Mouse (Mus musculus): Measurements from ENCODE around the gene Cfb. TPM values are rescaled to one million over a fixed set of nuclear protein-coding genes. Genes with fewer than 3 reads are reported as not detected.
"Not testable (repeated sequence)": the region's sequence is repeated elsewhere in the genome, so short reads cannot be mapped to it uniquely, and the experiment has no call there.

The Cfb gene
- polyA plus RNA-seq, 1 experiment from 2014 or later: 6.7 TPM

GRCm38 (mm10) chr17:34810811-34811210 lies 51.5 kb downstream of the Cfb start:
- not testable (repeated sequence) for H3K4me3 ChIP-seq (ENCODE audit: low read depth, low read length); H3K36me3 ChIP-seq (ENCODE audit: control insufficient read depth, insufficient read depth, low read length); H3K27me3 ChIP-seq (ENCODE audit: control insufficient read depth, insufficient read depth, low read length); H3K9ac ChIP-seq (replicated peaks; ENCODE audit: low read depth, low read length); H3K27ac ChIP-seq (ENCODE audit: low read length); H3K4me1 ChIP-seq (ENCODE audit: control insufficient read depth, insufficient read depth, low read length); H3K4me2 ChIP-seq (replicated peaks; ENCODE audit: low read depth, low read length); ATAC-seq (ENCODE audit: insufficient number of reproducible peaks, insufficient read depth, low FRiP score, low read depth); H3K9me3 ChIP-seq (ENCODE audit: control insufficient read depth, low read depth, low read length)
- WGBS: 74% methylated on average over 8 of the region's 8 CpGs

- H3K9ac ChIP-seq (replicated peaks; ENCODE audit: low read depth, low read length); H3K27ac ChIP-seq (ENCODE audit: low read length); H3K4me1 ChIP-seq (ENCODE audit: control insufficient read depth, insufficient read depth, low read length); ATAC-seq (ENCODE audit: insufficient number of reproducible peaks, insufficient read depth, low FRiP score, low read depth); H3K27me3 ChIP-seq (ENCODE audit: control insufficient read depth, insufficient read depth, low read length); H3K9me3 ChIP-seq (ENCODE audit: control insufficient read depth, low read depth, low read length); H3K4me3 ChIP-seq (ENCODE audit: low read depth, low read length); H3K36me3 ChIP-seq (ENCODE audit: control insufficient read depth, insufficient read depth, low read length); H3K4me2 ChIP-seq (replicated peaks; ENCODE audit: low read depth, low read length): not testable (repeated sequence)
- WGBS: 75% methylated on average over 5 of the region's 5 CpGs
Measured at GRCm38 (mm10) chr17:34810411-34810810, 51.9 kb downstream of the Cfb start.

- 77% methylated on average over 6 of the region's 6 CpGs for WGBS
- H3K9me3 ChIP-seq (ENCODE audit: control insufficient read depth, low read depth, low read length): no peaks in the 10 kb centered on the region
- H3K4me1 ChIP-seq (ENCODE audit: control insufficient read depth, insufficient read depth, low read length): no peaks in the 10 kb centered on the region
- H3K4me3 ChIP-seq (ENCODE audit: low read depth, low read length): no peak overlapping the region
- H3K27me3 ChIP-seq (ENCODE audit: control insufficient read depth, insufficient read depth, low read length): no peaks in the 10 kb centered on the region
- no peak for ATAC-seq (ENCODE audit: insufficient number of reproducible peaks, insufficient read depth, low FRiP score, low read depth)
- H3K36me3 ChIP-seq (ENCODE audit: control insufficient read depth, insufficient read depth, low read length): no peaks in the 10 kb centered on the region
- no peak overlapping the region for H3K9ac ChIP-seq (replicated peaks; ENCODE audit: low read depth, low read length)
- H3K4me2 ChIP-seq (replicated peaks; ENCODE audit: low read depth, low read length): no peak overlapping the region
- H3K27ac ChIP-seq (ENCODE audit: low read length): no peak overlapping the region
Measured at GRCm38 (mm10) chr17:34808599-34809205, 53.6 kb downstream of the Cfb start.

- no peak overlapping the region for H3K4me3 ChIP-seq (ENCODE audit: low read depth, low read length)
- 70% methylated on average over 3 of the region's 3 CpGs for WGBS
- no peak for ATAC-seq (ENCODE audit: insufficient number of reproducible peaks, insufficient read depth, low FRiP score, low read depth)
- no peaks in the 10 kb centered on the region for H3K27me3 ChIP-seq (ENCODE audit: control insufficient read depth, insufficient read depth, low read length)
- no peaks in the 10 kb centered on the region for H3K9me3 ChIP-seq (ENCODE audit: control insufficient read depth, low read depth, low read length)
- H3K36me3 ChIP-seq (ENCODE audit: control insufficient read depth, insufficient read depth, low read length): no peaks in the 10 kb centered on the region
- no peak overlapping the region for H3K27ac ChIP-seq (ENCODE audit: low read length)
- no peaks in the 10 kb centered on the region for H3K4me1 ChIP-seq (ENCODE audit: control insufficient read depth, insufficient read depth, low read length)
- no peak overlapping the region for H3K9ac ChIP-seq (replicated peaks; ENCODE audit: low read depth, low read length)
- no peak overlapping the region for H3K4me2 ChIP-seq (replicated peaks; ENCODE audit: low read depth, low read length)
Measured at GRCm38 (mm10) chr17:34807176-34807575, 55.1 kb downstream of the Cfb start.

Small RNA genes lying within 50 kb of the gene (microRNA-seq; reads per million reads assigned to microRNA genes)
- gene Mir6970: 0.78 reads per million
- 1.6 reads per million for gene Mir6971
- not detected for gene Mir6972

Other genes with a start within 250 kb of the Cfb start
- 3.8 and 4.2 TPM in 2 replicates for gene Egfl8, start 246.5 kb downstream of the Cfb start, polyA plus RNA-seq (2014; fragmentation: Nextera tagmentation; extraction: Ambion mirVana)
- 31.2 and 31.8 TPM in 2 replicates for gene Ppt2, start 234.0 kb downstream of the Cfb start, polyA plus RNA-seq (2014; fragmentation: Nextera tagmentation; extraction: Ambion mirVana)
- gene Prrt1, start 233.0 kb downstream of the Cfb start, polyA plus RNA-seq (2014; fragmentation: Nextera tagmentation; extraction: Ambion mirVana): 0.56 and 0.67 TPM in 2 replicates
- gene Fkbpl, start 217.8 kb downstream of the Cfb start, polyA plus RNA-seq (2014; fragmentation: Nextera tagmentation; extraction: Ambion mirVana): 11.9 and 12.0 TPM in 2 replicates
- gene Atf6b, start 215.4 kb downstream of the Cfb start, polyA plus RNA-seq (2014; fragmentation: Nextera tagmentation; extraction: Ambion mirVana): 56.5 and 58.3 TPM in 2 replicates
- 1.1 TPM in 2 replicates for gene Tnxb, start 192.0 kb downstream of the Cfb start, polyA plus RNA-seq (2014; fragmentation: Nextera tagmentation; extraction: Ambion mirVana)
- gene C4b, start 118.6 kb downstream of the Cfb start, polyA plus RNA-seq (2014; fragmentation: Nextera tagmentation; extraction: Ambion mirVana): 0.07 TPM in 1 of 2 replicates, not detected in the other
- not detected in 2 replicates for gene Cyp21a1, start 58.0 kb downstream of the Cfb start, polyA plus RNA-seq (2014; fragmentation: Nextera tagmentation; extraction: Ambion mirVana)
- gene Stk19, start 25.6 kb downstream of the Cfb start, polyA plus RNA-seq (2014; fragmentation: Nextera tagmentation; extraction: Ambion mirVana): 22.3 and 27.3 TPM in 2 replicates
- 52.9 and 56.4 TPM in 2 replicates for gene Dxo, start 25.5 kb downstream of the Cfb start, polyA plus RNA-seq (2014; fragmentation: Nextera tagmentation; extraction: Ambion mirVana)
- gene Skiv2l, start 12.3 kb downstream of the Cfb start, polyA plus RNA-seq (2014; fragmentation: Nextera tagmentation; extraction: Ambion mirVana): 37.7 and 39.5 TPM in 2 replicates
- 101 and 114 TPM in 2 replicates for gene Nelfe, start 12.1 kb downstream of the Cfb start, polyA plus RNA-seq (2014; fragmentation: Nextera tagmentation; extraction: Ambion mirVana)
- 0.87 and 1.2 TPM in 2 replicates for gene Zbtb12, start 17.0 kb upstream of the Cfb start, polyA plus RNA-seq (2014; fragmentation: Nextera tagmentation; extraction: Ambion mirVana)
- not detected in 2 replicates for gene Gm20547, start 19.5 kb upstream of the Cfb start, polyA plus RNA-seq (2014; fragmentation: Nextera tagmentation; extraction: Ambion mirVana)
- gene C2, start 35.7 kb upstream of the Cfb start, polyA plus RNA-seq (2014; fragmentation: Nextera tagmentation; extraction: Ambion mirVana): 2.8 TPM in 2 replicates
- gene Ehmt2, start 36.0 kb upstream of the Cfb start, polyA plus RNA-seq (2014; fragmentation: Nextera tagmentation; extraction: Ambion mirVana): 69.4 and 79.4 TPM in 2 replicates
- gene Slc44a4, start 51.9 kb upstream of the Cfb start, polyA plus RNA-seq (2014; fragmentation: Nextera tagmentation; extraction: Ambion mirVana): 5.3 and 6.4 TPM in 2 replicates
- gene Neu1, start 68.7 kb upstream of the Cfb start, polyA plus RNA-seq (2014; fragmentation: Nextera tagmentation; extraction: Ambion mirVana): 15.1 and 16.2 TPM in 2 replicates
- gene Hspa1b, start 96.7 kb upstream of the Cfb start, polyA plus RNA-seq (2014; fragmentation: Nextera tagmentation; extraction: Ambion mirVana): 0.54 and 0.84 TPM in 2 replicates
- gene Gm20481, start 107.4 kb upstream of the Cfb start, polyA plus RNA-seq (2014; fragmentation: Nextera tagmentation; extraction: Ambion mirVana): 0.66 TPM in 1 of 2 replicates, not detected in the other
- gene Hspa1a, start 109.6 kb upstream of the Cfb start, polyA plus RNA-seq (2014; fragmentation: Nextera tagmentation; extraction: Ambion mirVana): 4.9 and 6.0 TPM in 2 replicates
- 0.73 and 0.75 TPM in 2 replicates for gene Hspa1l, start 110.2 kb upstream of the Cfb start, polyA plus RNA-seq (2014; fragmentation: Nextera tagmentation; extraction: Ambion mirVana)
- gene Lsm2, start 119.3 kb upstream of the Cfb start, polyA plus RNA-seq (2014; fragmentation: Nextera tagmentation; extraction: Ambion mirVana): 177 and 205 TPM in 2 replicates
- 84.0 and 92.3 TPM in 2 replicates for gene Vars, start 138.5 kb upstream of the Cfb start, polyA plus RNA-seq (2014; fragmentation: Nextera tagmentation; extraction: Ambion mirVana)
- 0.18 and 0.22 TPM in 2 replicates for gene Vwa7, start 154.1 kb upstream of the Cfb start, polyA plus RNA-seq (2014; fragmentation: Nextera tagmentation; extraction: Ambion mirVana)
- gene Sapcd1, start 165.5 kb upstream of the Cfb start, polyA plus RNA-seq (2014; fragmentation: Nextera tagmentation; extraction: Ambion mirVana): 16.3 and 21.3 TPM in 2 replicates
- 3.6 and 3.8 TPM in 2 replicates for gene Msh5, start 184.2 kb upstream of the Cfb start, polyA plus RNA-seq (2014; fragmentation: Nextera tagmentation; extraction: Ambion mirVana)
- 83.0 and 88.5 TPM in 2 replicates for gene Clic1, start 187.4 kb upstream of the Cfb start, polyA plus RNA-seq (2014; fragmentation: Nextera tagmentation; extraction: Ambion mirVana)
- gene Ddah2, start 196.5 kb upstream of the Cfb start, polyA plus RNA-seq (2014; fragmentation: Nextera tagmentation; extraction: Ambion mirVana): 292 and 322 TPM in 2 replicates
- 0.30 and 0.63 TPM in 2 replicates for gene Ly6g6c, start 202.9 kb upstream of the Cfb start, polyA plus RNA-seq (2014; fragmentation: Nextera tagmentation; extraction: Ambion mirVana)
- gene Mpig6b, start 203.7 kb upstream of the Cfb start, polyA plus RNA-seq (2014; fragmentation: Nextera tagmentation; extraction: Ambion mirVana): 0.97 and 1.3 TPM in 2 replicates
- 7.8 and 9.7 TPM in 2 replicates for gene Ly6g6e, start 214.4 kb upstream of the Cfb start, polyA plus RNA-seq (2014; fragmentation: Nextera tagmentation; extraction: Ambion mirVana)
- 1.5 and 2.1 TPM in 2 replicates for gene Ly6g6d, start 215.5 kb upstream of the Cfb start, polyA plus RNA-seq (2014; fragmentation: Nextera tagmentation; extraction: Ambion mirVana)
- 0.29 TPM in 1 of 2 replicates, not detected in the other for gene Ly6g6f, start 223.1 kb upstream of the Cfb start, polyA plus RNA-seq (2014; fragmentation: Nextera tagmentation; extraction: Ambion mirVana)
- gene Abhd16a, start 226.7 kb upstream of the Cfb start, polyA plus RNA-seq (2014; fragmentation: Nextera tagmentation; extraction: Ambion mirVana): 77.1 and 81.4 TPM in 2 replicates
- not detected in 2 replicates for gene Ly6g5c, start 245.8 kb upstream of the Cfb start, polyA plus RNA-seq (2014; fragmentation: Nextera tagmentation; extraction: Ambion mirVana)

Measured in stomach, embryonic 14.5 days (tissue).